Mouse (Mus musculus) midbrain, embryonic 12.5 days (tissue): Measurements from ENCODE around the gene Gm11011. TPM values are rescaled to one million over a fixed set of nuclear protein-coding genes. Genes with fewer than 3 reads are reported as not detected.
A peak's percentile ranks its signal among the peaks of the same experiment; 100 is the strongest.
"Not testable (repeated sequence)": the region's sequence is repeated elsewhere in the genome, so short reads cannot be mapped to it uniquely, and the experiment has no call there.

Experiments used
- ATAC-seq: fragments of 200-750 bp; cut with Nextera tagmentation; 2 replicates; pipeline ENCODE4 v1.8.0; 2017; ENCODE audit warnings: low read depth, moderate TSS enrichment, moderate library complexity; ENCODE audit not compliant: low FRiP score
- H3K27ac ChIP-seq: fragments of 300-500 bp; sonication (generic); replicated peaks from 2 replicates; pipeline ENCODE4 v1.5.1; 2016; ENCODE audit warnings: mild to moderate bottlenecking
- H3K27me3 ChIP-seq: fragments of 300-500 bp; sonication (generic); 2 replicates; pipeline ENCODE4 v1.6.1; 2016; ENCODE audit warnings: mild to moderate bottlenecking
- H3K36me3 ChIP-seq: fragments of 300-500 bp; sonication (generic); 2 replicates; pipeline ENCODE4 v1.6.1; 2016
- H3K4me1 ChIP-seq: fragments of 300-500 bp; sonication (generic); 2 replicates; pipeline ENCODE4 v1.6.1; 2016
- H3K4me2 ChIP-seq: fragments of 300-500 bp; sonication (generic); replicated peaks from 2 replicates; pipeline ENCODE4 v1.6.1; 2016; ENCODE audit warnings: mild to moderate bottlenecking, moderate library complexity
- H3K4me3 ChIP-seq: fragments of 300-500 bp; sonication (generic); 2 replicates; pipeline ENCODE4 v1.5.1; 2016; ENCODE audit warnings: mild to moderate bottlenecking
- H3K9ac ChIP-seq: fragments of 300-500 bp; sonication (generic); replicated peaks from 2 replicates; pipeline ENCODE4 v1.6.1; 2016; ENCODE audit warnings: mild to moderate bottlenecking, moderate library complexity
- H3K9me3 ChIP-seq: fragments of 300-500 bp; sonication (generic); 2 replicates; pipeline ENCODE4 v1.6.1; 2016; ENCODE audit warnings: mild to moderate bottlenecking
- WGBS: fragments of 180-500 bp; shearing (Covaris S2); methylation state at CpG from one replicate; pipeline ENCODE4 v1.1.7; 2016; 5-methylcytosine and 5-hydroxymethylcytosine counted together
- polyA plus RNA-seq: library from polyadenylated mRNA; unstranded; fragments of >200 nt; fragmentation: Nextera tagmentation; extraction: Ambion mirVana; gene quantifications from 2 replicates; pipeline ENCODE4 v1.2.1, GENCODE M21; 2016

The Gm11011 gene
- polyA plus RNA-seq = not detected in 2 replicates

- not testable (repeated sequence) for H3K36me3 ChIP-seq, H3K27me3 ChIP-seq, ATAC-seq, H3K9ac ChIP-seq, H3K4me2 ChIP-seq, H3K27ac ChIP-seq, H3K4me3 ChIP-seq, H3K4me1 ChIP-seq, H3K9me3 ChIP-seq
These were observed at the start of gene Gm11011 for GRCm38 (mm10) chr2:169587645-169588044. Gene Gm11011 (minus strand): TSS chr2:169587745.

DNA sequence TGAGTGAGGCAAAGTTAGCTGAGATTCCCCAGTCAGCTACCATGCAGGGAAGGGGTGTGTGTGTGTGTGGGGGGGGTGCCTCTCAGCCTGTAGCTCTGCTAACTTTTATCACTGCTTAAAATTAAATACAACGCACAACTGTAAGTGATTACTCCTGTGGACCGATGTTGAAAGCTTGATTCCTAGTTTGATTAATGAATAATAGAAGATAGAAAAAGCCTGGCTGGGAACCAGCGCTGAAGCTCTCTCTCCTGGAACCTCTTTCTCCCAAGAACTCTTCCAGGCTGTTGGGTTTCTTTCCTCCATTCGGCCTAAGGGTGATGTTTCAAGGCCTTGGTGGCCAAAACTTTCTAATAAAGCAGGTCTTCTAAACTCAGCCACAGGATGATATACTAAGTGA, 48.9 kb upstream of the Gm11011 start:
- H3K9me3 ChIP-seq = no peaks in the 10 kb centered on the region
- H3K4me2 ChIP-seq = no peak overlapping the region
- peaks cover 12% of the 10 kb centered on the region; the same call in 1 of the 2 replicates for H3K27me3 ChIP-seq
- H3K27ac ChIP-seq = no peak overlapping the region
- 90% methylated on average over 4 of the region's 4 CpGs for WGBS
- no peak overlapping the region for H3K9ac ChIP-seq
- no peak for ATAC-seq
- no peaks in the 10 kb centered on the region for H3K36me3 ChIP-seq
- peaks cover 4% of the 10 kb centered on the region; the same call in 1 of the 2 replicates for H3K4me1 ChIP-seq
- no peak overlapping the region for H3K4me3 ChIP-seq

DNA sequence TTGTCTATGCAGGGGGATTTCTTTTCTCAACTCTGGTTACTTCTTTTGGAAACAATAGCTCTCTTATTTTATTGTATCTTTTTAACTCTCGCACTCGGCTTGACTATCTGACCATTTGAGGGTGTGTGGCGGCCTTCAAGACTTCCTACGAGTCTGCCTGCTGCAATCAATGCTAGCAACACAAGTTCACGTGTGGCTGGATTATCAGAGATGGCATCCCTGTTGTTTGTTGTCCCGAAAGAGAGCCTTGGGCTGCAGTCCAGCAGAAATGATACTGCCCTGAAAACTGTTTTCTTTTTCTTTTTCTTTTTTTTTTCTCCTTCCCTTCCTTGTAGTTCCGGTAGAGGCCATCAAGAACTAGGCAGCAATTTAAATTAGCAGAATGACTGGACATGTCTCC, 47.9 kb upstream of the Gm11011 start:
- H3K27ac ChIP-seq = no peak overlapping the region
- H3K4me3 ChIP-seq = no peak overlapping the region
- no peak overlapping the region for H3K9ac ChIP-seq
- peaks cover 12% of the 10 kb centered on the region; the same call in 1 of the 2 replicates for H3K27me3 ChIP-seq
- no peaks in the 10 kb centered on the region for H3K36me3 ChIP-seq
- peak overlapping the region; percentile 99; the same call in 1 of the 2 replicates for H3K4me2 ChIP-seq
- WGBS = 60% methylated on average over 7 of the region's 7 CpGs
- no peak for ATAC-seq
- H3K9me3 ChIP-seq = no peaks in the 10 kb centered on the region
- H3K4me1 ChIP-seq = peaks cover 4% of the 10 kb centered on the region; the same call in 1 of the 2 replicates

DNA sequence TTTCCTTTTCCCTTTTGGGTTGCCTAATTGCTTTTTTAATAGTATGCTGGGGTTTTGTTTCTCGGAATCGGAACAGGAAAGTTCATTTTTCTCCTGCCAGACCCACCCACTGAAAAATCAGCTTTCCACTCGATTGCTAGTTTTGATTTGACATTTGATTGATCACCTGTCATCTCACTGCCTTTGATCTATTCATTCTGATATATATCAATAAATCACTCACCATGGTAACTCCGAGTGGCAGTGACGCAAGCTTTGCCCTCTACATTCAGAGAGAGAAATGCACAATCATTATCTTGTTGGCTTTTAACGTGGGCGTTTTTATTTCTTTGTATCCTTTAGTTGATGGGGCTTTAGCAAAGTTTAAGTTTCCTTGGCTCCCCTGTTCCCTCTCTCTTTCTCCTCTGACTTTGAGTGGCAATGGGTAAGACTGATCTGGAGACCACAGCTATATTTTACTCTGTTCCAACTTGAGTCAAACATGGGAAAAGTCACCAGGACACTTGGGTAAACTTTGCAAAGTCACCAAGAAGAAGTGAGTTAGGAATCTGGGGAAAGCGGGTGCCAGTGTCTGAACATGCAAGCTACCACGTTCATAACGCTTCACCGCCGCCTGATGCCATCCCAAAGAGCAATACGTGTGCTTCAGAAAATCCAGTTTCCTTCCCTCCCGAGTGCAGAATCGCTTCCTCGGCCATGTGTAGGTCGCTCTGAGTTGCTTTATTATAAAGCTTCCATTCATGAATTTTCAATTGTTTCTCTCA, 47.3 kb upstream of the Gm11011 start:
- no peaks in the 10 kb centered on the region for H3K36me3 ChIP-seq
- H3K4me2 ChIP-seq = peak overlapping the region; percentile 99
- H3K9me3 ChIP-seq = no peaks in the 10 kb centered on the region
- no peak overlapping the region for H3K9ac ChIP-seq
- no peak overlapping the region for H3K27ac ChIP-seq
- ATAC-seq = no peak
- peaks cover 4% of the 10 kb centered on the region; the same call in 1 of the 2 replicates for H3K4me1 ChIP-seq
- peaks cover 12% of the 10 kb centered on the region; the same call in 1 of the 2 replicates for H3K27me3 ChIP-seq
- WGBS = 63% methylated on average over 17 of the region's 17 CpGs
- H3K4me3 ChIP-seq = peak overlapping the region; percentile 63; the same call in 1 of the 2 replicates

DNA sequence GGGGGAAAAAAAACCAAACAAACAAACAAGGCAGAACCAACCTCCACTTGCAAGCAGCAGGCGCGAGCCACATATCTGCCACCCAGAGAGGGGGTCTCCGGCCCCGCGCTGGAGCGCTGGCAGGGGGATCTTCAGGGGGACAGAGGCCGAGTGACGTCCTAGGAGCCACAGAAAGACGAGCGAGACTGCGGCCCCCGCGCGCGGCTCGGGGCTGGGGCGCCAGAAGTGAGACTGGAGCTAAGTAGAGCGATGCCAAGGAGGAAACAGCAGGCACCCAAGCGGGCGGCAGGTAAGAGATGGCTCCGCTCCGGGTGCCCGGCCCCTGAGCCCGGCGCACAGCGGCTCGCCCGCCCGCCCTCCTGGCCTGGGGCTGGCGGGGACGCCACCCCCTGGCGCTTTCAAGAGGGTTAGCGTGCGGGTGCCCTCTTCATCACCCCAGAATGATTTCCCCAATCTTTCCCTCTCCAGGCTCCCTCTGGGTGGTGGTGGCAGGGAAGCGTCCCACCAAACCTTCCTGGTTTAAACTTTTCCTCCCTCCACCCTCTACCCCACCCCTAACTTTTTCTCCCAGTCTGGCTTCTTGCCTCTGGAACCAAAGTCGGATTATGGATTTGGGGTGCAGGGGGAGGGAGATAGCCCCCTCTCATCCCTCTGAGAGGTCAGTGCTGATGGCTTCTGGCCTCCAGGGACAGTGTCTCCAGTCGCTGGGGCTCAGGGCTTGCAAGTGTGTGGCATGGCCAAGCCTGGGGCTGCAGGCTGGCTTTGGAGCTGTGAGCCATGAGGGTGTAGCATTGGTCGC, 46.1 kb upstream of the Gm11011 start:
- Histone ChIP-seq H3K36me3 (no peaks in the 10 kb centered on the region), H3K4me2 (peak overlapping the region; percentile 99), H3K4me1 (peaks cover 4% of the 10 kb centered on the region; the same call in 1 of the 2 replicates), H3K9ac (peak overlapping the region; percentile 79), H3K27me3 (peaks cover 12% of the 10 kb centered on the region; the same call in 1 of the 2 replicates), H3K27ac (0 out of 2 replicates have a peak overlapping the region, but pooled peaks have one; percentile 15), H3K4me3 (peak overlapping the region; percentile 63), H3K9me3 (no peaks in the 10 kb centered on the region)
- ATAC-seq = peak; percentile 59
- whole genome bisulfite sequencing = 1% methylated on average over 38 of the region's 38 CpGs

GRCm38 (mm10) chr2:169632338-169633151, 45.0 kb upstream of the Gm11011 start, which contains the start of gene Tshz2:
Gene Tshz2 (plus strand): TSS chr2:169633013.
- peak; percentile 80 for ATAC-seq
- 0% methylated on average over 21 of the region's 22 CpGs for WGBS
- no peaks in the 10 kb centered on the region for H3K36me3 ChIP-seq
- H3K4me3 ChIP-seq = peak within 1 kb of the TSS; percentile 63
- H3K9ac ChIP-seq = peak within 1 kb of the TSS; percentile 79
- H3K27me3 ChIP-seq = peaks cover 12% of the 10 kb centered on the region; the same call in 1 of the 2 replicates
- H3K27ac ChIP-seq = peak within 1 kb of the TSS; percentile 49; the same call in 1 of the 2 replicates
- H3K4me2 ChIP-seq = peak within 1 kb of the TSS; percentile 99
- no peaks in the 10 kb centered on the region for H3K9me3 ChIP-seq
- peaks cover 4% of the 10 kb centered on the region; the same call in 1 of the 2 replicates for H3K4me1 ChIP-seq

- Histone ChIP-seq H3K9ac (no peak overlapping the region), H3K9me3 (no peaks in the 10 kb centered on the region), H3K4me3 (no peak overlapping the region), H3K27me3 (peaks cover 12% of the 10 kb centered on the region; the same call in 1 of the 2 replicates), H3K4me1 (peaks cover 4% of the 10 kb centered on the region; the same call in 1 of the 2 replicates), H3K4me2 (no peak overlapping the region), H3K36me3 (no peaks in the 10 kb centered on the region), H3K27ac (no peak overlapping the region)
- ATAC-seq = no peak
- WGBS = 85% methylated on average over 3 of the region's 3 CpGs
These were observed 42.5 kb upstream of the Gm11011 start for GRCm38 (mm10) chr2:169630070-169630469.

- H3K4me1 ChIP-seq = peaks cover 7% of the 10 kb centered on the region; the same call in 1 of the 2 replicates
- no peak for ATAC-seq
- WGBS = 57% methylated on average over 15 of the region's 15 CpGs
- no peaks in the 10 kb centered on the region for H3K27me3 ChIP-seq
- no peak overlapping the region for H3K9ac ChIP-seq
- H3K4me3 ChIP-seq = no peak overlapping the region
- no peak overlapping the region for H3K27ac ChIP-seq
- no peaks in the 10 kb centered on the region for H3K36me3 ChIP-seq
- H3K9me3 ChIP-seq = no peaks in the 10 kb centered on the region
- no peak overlapping the region for H3K4me2 ChIP-seq
These were observed 33.7 kb upstream of the Gm11011 start for GRCm38 (mm10) chr2:169621201-169621710.

DNA sequence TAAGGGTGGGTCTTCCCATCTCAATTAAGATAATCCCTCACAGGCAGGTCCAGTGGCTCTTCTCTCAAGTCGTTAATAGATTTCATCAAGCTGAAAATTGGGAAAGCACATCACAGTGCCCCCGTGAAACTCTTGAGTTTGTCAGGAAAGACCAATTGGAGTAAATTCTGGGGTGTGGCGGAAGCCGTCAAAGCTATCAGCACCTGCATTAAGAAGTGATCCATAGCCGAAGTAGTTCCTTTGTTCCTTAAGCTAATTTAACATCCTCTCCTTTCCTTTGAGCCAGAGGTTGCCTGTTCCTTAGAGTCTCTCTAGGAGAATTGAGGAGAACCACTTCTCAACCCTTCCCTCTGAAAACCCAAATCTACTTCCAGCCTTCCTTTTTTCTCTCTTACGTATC, 28.5 kb upstream of the Gm11011 start:
- H3K27me3 ChIP-seq = no peaks in the 10 kb centered on the region

DNA sequence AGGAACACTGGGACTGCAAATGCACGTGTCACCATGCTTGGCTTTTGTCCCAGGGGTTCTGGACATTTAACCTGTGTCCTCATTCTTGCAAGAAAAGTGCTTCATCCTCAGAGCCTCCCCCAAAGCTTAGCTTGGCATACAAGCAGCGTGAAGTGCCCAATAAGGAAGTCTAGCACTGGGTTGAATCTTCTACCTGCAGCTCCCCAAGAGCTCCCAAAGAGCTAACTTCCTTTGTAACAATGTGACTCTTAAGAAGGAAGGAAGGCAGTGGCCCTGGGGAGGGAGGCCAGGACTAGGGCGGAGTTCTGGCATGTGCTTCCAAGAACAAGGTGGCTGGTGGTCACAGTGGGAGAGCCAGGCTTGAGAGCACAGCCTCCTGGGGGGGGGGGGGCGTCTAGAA, 27.1 kb upstream of the Gm11011 start:
- Histone ChIP-seq H3K27ac (no peak overlapping the region), H3K36me3 (no peaks in the 10 kb centered on the region), H3K9ac (no peak overlapping the region), H3K4me1 (peaks cover 21% of the 10 kb centered on the region), H3K27me3 (no peaks in the 10 kb centered on the region), H3K9me3 (no peaks in the 10 kb centered on the region), H3K4me2 (no peak overlapping the region), H3K4me3 (no peak overlapping the region)
- 77% methylated on average over 3 of the region's 4 CpGs for WGBS
- no peak for ATAC-seq

More for the DNA sequence above, 28.5 kb upstream of the Gm11011 start:
- H3K4me3 ChIP-seq = no peak overlapping the region
- H3K27ac ChIP-seq = no peak overlapping the region
- no peak for ATAC-seq
- H3K36me3 ChIP-seq = no peaks in the 10 kb centered on the region
- no peaks in the 10 kb centered on the region for H3K9me3 ChIP-seq
- H3K4me2 ChIP-seq = no peak overlapping the region
- 73% methylated on average over 6 of the region's 6 CpGs for WGBS
- peaks cover 17% of the 10 kb centered on the region for H3K4me1 ChIP-seq
- no peak overlapping the region for H3K9ac ChIP-seq

DNA sequence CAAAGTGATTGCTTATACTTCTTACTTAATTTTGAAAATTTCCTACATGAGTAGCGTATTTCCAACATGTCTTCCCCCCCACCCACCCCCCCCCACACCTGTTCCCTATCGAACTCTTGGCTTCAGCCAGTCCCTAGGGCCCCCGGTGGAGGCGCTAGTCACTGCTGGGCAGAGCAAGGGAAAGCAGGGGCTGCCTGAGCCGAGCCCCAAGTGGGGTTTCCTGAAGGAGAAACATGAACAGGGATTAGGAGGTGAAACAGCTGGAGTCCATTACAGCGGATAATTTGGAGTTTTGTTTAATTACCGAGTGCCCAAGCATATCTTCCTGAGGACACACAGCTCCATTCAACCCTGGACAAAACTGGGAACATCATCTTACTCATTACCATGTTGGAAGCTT, 24.0 kb upstream of the Gm11011 start:
- Histone ChIP-seq H3K4me3 (no peak overlapping the region), H3K9me3 (no peaks in the 10 kb centered on the region), H3K9ac (no peak overlapping the region), H3K36me3 (no peaks in the 10 kb centered on the region), H3K4me2 (no peak overlapping the region), H3K27ac (no peak overlapping the region), H3K27me3 (no peaks in the 10 kb centered on the region), H3K4me1 (peaks cover 22% of the 10 kb centered on the region)
- 0 out of 2 replicates have a peak, but pooled peaks have one; percentile 44 for ATAC-seq
- WGBS = 22% methylated on average over 7 of the region's 7 CpGs
